In the genomic region with DNA sequence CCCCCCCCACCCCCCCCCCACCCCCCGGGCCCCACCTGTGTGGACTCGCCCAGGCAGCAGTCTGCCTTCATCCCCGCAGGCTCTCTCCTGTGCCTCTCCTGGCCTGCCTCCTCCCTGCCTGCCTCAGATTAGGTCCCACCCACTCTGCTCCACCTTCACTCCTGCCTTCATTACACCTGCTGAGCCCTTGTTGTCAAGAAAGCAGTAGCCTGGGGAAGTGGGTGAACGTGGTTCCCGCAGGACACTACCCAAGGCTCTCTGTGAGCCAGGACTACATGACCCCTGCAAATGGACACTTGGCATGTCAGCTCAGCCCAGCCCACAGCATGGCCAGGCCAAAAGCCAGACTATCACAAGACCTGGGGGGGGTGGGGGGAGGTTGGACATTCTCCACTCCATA, we compare ENCODE assay signal across 10 mouse cellular contexts. TPM values are rescaled to one million over a fixed set of nuclear protein-coding genes. Genes with fewer than 3 reads are reported as not detected.
DNase-seq lines count a peak whose midpoint lies in the region; ATAC-seq and TF ChIP-seq lines count a peak whose summit lies in the region.
"Had no signal": no experiment of that assay in that cellular context is flagged by ENCODE, and none has a peak within 500 bp of the region (broad histone marks: within the 10 kb centered on the region; RNA-seq: fewer than 3 reads in every experiment).

No protein-coding gene starts in this region.

- no peaks in the 10 kb centered on the region for H3K9me3 ChIP-seq in midbrain, embryonic 13.5 days
- H3K9me3 ChIP-seq: hindbrain, embryonic 15.5 days had no signal

- peaks cover 60% of the 10 kb centered on the region for H3K27me3 ChIP-seq in midbrain, embryonic 13.5 days

- DNase-seq in cerebellum, postnatal 10 days: no peak
- DNase-seq in left cerebral cortex, adult 2 months (ENCODE audit: extremely low spot score in 1 of 2, low spot score in 2 of 2): no peak
- DNase-seq in left cerebral cortex, postnatal 10 days (ENCODE audit: extremely low spot score in 1 of 2, low spot score in 2 of 2): no peak
- peak; percentile 36 for DNase-seq in forelimb bud, embryonic 11.5 days (ENCODE audit: low read depth, low spot score)
- no peak for DNase-seq in frontal cortex, adult 2 months (ENCODE audit: extremely low spot score in 1 of 2, low spot score in 1 of 2)
- DNase-seq in adrenal gland, postnatal 36 days: no peak

- H3K4me1 ChIP-seq in midbrain, embryonic 13.5 days (replicated peaks): peaks cover 23% of the 10 kb centered on the region

- TF ChIP-seq CTCF in left cerebral cortex, adult 2 months (IDR thresholded peaks at IDR 0.05): no peak

- H3K4me2 ChIP-seq in midbrain, embryonic 13.5 days (replicated peaks): no peak overlapping the region

- no peak overlapping the region for H3K9ac ChIP-seq in midbrain, embryonic 13.5 days (replicated peaks)

- H3K27ac ChIP-seq in left cerebral cortex, adult 2 months: peak overlapping the region; percentile 61
- H3K27ac ChIP-seq in midbrain, embryonic 13.5 days: no peak overlapping the region
- H3K27ac ChIP-seq: hindbrain, embryonic 15.5 days had no signal

- no peak overlapping the region for H3K4me3 ChIP-seq in left cerebral cortex, adult 2 months
- H3K4me3 ChIP-seq in midbrain, embryonic 13.5 days (replicated peaks): no peak overlapping the region

- intact Hi-C loops in left cerebral cortex, adult 2 months (cut with DNase I): loop anchor here (2.0 kb wide), 1 partner anchor 17 kb away; the partner anchor contains the start of gene Trhr2
- intact Hi-C loops in left cerebral cortex, postnatal 10 days (cut with DNase I): no loop called here

- H3K36me3 ChIP-seq in midbrain, embryonic 13.5 days: no peaks in the 10 kb centered on the region
- H3K36me3 ChIP-seq: hindbrain, embryonic 15.5 days had no signal

- 5% methylated on average over 2 of the region's 5 CpGs for WGBS in midbrain, embryonic 13.5 days

- ATAC-seq in cerebellum, adult (ENCODE audit: insufficient number of reproducible peaks, low FRiP score, low TSS enrichment): 0 out of 2 replicates have a peak, but pooled peaks have one; percentile 7
- peak; percentile 48; the same call in 1 of the 2 replicates for ATAC-seq in midbrain, embryonic 13.5 days

RNA-seq across cellular contexts. Expression of gene Trhr2, which starts 16.3 kb away (rescaled TPM):
- total RNA-seq in left cerebral cortex, adult 2 months (2021): 10 to 100 TPM in 1 of 2 experiments, 1 to 10 TPM in 1; 7.1 to 11.4 TPM
- total RNA-seq in left cerebral cortex, postnatal 10 days (2021): 1 to 10 TPM; 1.4 to 1.9 TPM
- not detected in 2 replicates for polyA plus RNA-seq in midbrain, embryonic 13.5 days (2015; fragmentation: Nextera tagmentation; extraction: Ambion mirVana)
- polyA plus RNA-seq in frontal cortex, adult 2 months (2012; rRNA removed): 4.8 TPM in 2 replicates
- not detected for total RNA-seq in adrenal gland, postnatal 36 days (2021)
- total RNA-seq: megakaryocyte-erythroid progenitor cell, adult 5-6 weeks had no signal

RNA-seq across cellular contexts. Expression of gene Zc3h18, which starts 32.2 kb away (rescaled TPM):
- total RNA-seq in left cerebral cortex, adult 2 months (2021): 10 to 100 TPM; 42.3 to 45.0 TPM
- 10 to 100 TPM; 32.6 to 33.4 TPM for total RNA-seq in left cerebral cortex, postnatal 10 days (2021)
- 40.0 and 44.9 TPM in 2 replicates for polyA plus RNA-seq in midbrain, embryonic 13.5 days (2015; fragmentation: Nextera tagmentation; extraction: Ambion mirVana)
- 35.1 and 36.1 TPM in 2 replicates for polyA plus RNA-seq in frontal cortex, adult 2 months (2012; rRNA removed)
- total RNA-seq in adrenal gland, postnatal 36 days (2021): 10 to 100 TPM; 40.1 to 42.7 TPM
